Mouse (Mus musculus) lung, postnatal 0 days (tissue): ENCODE data around the gene Radil.

Experiments
- CTCF ChIP-seq: IDR thresholded peaks from 2 replicates; pipeline ENCODE4 v1.5.1; 2016; ENCODE audit warnings: antibody characterized with exemption, mild to moderate bottlenecking
- EP300 ChIP-seq: IDR thresholded peaks from 2 replicates; pipeline ENCODE4 v1.6.1; 2016; ENCODE audit warnings: antibody characterized with exemption, mild to moderate bottlenecking, control low read depth

DNA sequence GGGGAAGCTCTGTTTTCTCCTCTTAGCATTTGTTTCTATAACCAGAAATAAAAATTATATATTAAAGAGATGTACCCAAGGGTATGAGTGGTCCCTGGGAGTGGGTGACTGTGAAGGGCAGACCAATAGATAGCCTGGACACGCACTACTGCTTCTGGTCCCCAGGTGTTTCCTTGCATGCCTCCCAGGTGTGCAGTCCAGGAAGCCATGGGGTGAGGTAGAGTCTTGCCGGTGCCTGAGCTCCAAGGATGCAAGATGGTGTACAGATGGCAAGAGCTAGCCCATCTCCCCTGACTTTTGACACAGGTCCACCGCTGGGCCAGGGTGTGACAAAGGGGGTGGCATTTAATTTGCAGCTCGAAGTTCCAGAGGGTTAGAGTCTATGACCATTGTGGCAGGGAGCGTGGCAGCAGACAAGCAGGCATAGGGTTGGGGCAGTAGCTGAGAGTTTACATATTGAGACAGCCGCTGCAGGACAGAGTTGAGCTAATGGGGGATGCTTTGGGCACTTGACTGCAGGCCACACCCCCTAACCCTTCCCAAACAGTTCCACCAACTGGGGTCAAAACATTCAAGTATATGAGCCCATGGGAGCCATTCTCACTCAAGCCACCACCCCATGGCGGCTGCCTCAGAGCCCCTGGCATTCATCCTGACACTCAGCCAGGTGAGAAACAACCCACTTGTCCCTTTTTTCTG is 88.8 kb downstream of the Radil start:
- TF ChIP-seq CTCF (no peak), EP300 (no peak)
